Comparison of ENCODE assay signal across 14 mouse cellular contexts in genomic region chr3:135573051-135573450, GRCm38 (mm10).
DNase-seq lines count a peak whose midpoint lies in the region; ATAC-seq and TF ChIP-seq lines count a peak whose summit lies in the region.
"Had no signal": no experiment of that assay in that cellular context is flagged by ENCODE, and none has a peak within 500 bp of the region (broad histone marks: within the 10 kb centered on the region; RNA-seq: fewer than 3 reads in every experiment).

No protein-coding gene starts in this region.

- no peak overlapping the region for H3K4me2 ChIP-seq in stomach, embryonic 14.5 days (replicated peaks; ENCODE audit: low read depth, low read length)
- H3K4me2 ChIP-seq in stomach, postnatal 0 days (replicated peaks; ENCODE audit: low read depth), result no peak overlapping the region
- H3K4me2 ChIP-seq in lung, postnatal 0 days (replicated peaks; ENCODE audit: low read depth, low read length), result no peak overlapping the region
- H3K4me2 ChIP-seq: hindbrain, embryonic 14.5 days; midbrain, embryonic 12.5 days had no signal

- WGBS in stomach, embryonic 14.5 days, result 33% methylated on average over 6 of the region's 6 CpGs
- WGBS in stomach, postnatal 0 days, result 32% methylated on average over 6 of the region's 6 CpGs
- WGBS in lung, postnatal 0 days, result 34% methylated on average over 6 of the region's 6 CpGs

- peak overlapping the region; percentile 10; the same call in 1 of the 2 replicates for H3K27ac ChIP-seq in stomach, embryonic 14.5 days (ENCODE audit: low read length)
- H3K27ac ChIP-seq in stomach, postnatal 0 days (replicated peaks), result no peak overlapping the region
- H3K27ac ChIP-seq in lung, postnatal 0 days (ENCODE audit: low read length), result no peak overlapping the region
- H3K27ac ChIP-seq: embryonic facial prominence, embryonic 10.5 days; hindbrain, embryonic 14.5 days; midbrain, embryonic 12.5 days had no signal

- no peaks in the 10 kb centered on the region for H3K9me3 ChIP-seq in stomach, embryonic 14.5 days (ENCODE audit: control insufficient read depth, low read depth, low read length)
- H3K9me3 ChIP-seq in stomach, postnatal 0 days (ENCODE audit: control insufficient read depth, low read length), result no peaks in the 10 kb centered on the region
- H3K9me3 ChIP-seq in lung, postnatal 0 days (ENCODE audit: low read length), result no peaks in the 10 kb centered on the region
- H3K9me3 ChIP-seq: embryonic facial prominence, embryonic 10.5 days; midbrain, embryonic 12.5 days had no signal

- TF ChIP-seq CTCF in stomach, postnatal 0 days (IDR thresholded peaks at IDR 0.05; ENCODE audit: low read depth), result no peak
- no peak for TF ChIP-seq CTCF in lung, postnatal 0 days (IDR thresholded peaks at IDR 0.05)

- H3K36me3 ChIP-seq in stomach, embryonic 14.5 days (ENCODE audit: control insufficient read depth, insufficient read depth, low read length), result no peaks in the 10 kb centered on the region
- no peaks in the 10 kb centered on the region for H3K36me3 ChIP-seq in stomach, postnatal 0 days (ENCODE audit: control insufficient read depth, insufficient read depth, low read length)
- H3K36me3 ChIP-seq in lung, postnatal 0 days (ENCODE audit: insufficient read depth, low read length), result no peaks in the 10 kb centered on the region
- H3K36me3 ChIP-seq: embryonic facial prominence, embryonic 10.5 days; midbrain, embryonic 12.5 days had no signal

- no peak for TF ChIP-seq EP300 in stomach, postnatal 0 days (optimal IDR thresholded peaks at IDR 0.05)
- peak; percentile 77 for TF ChIP-seq EP300 in lung, postnatal 0 days (IDR thresholded peaks at IDR 0.05)

- peak; percentile 63 to 79 for DNase-seq in heart, adult 9 months (ENCODE audit: low spot score in 2 of 2)
- DNase-seq in heart, postnatal 36 days, result no peak
- DNase-seq in stomach, postnatal 0 days (ENCODE audit: low spot score), result no peak
- DNase-seq in lung, postnatal 0 days (ENCODE audit: low spot score), result peak; percentile 84
- DNase-seq in spleen, adult 18-20 months, result no peak
- DNase-seq in urinary bladder, postnatal 36 days (ENCODE audit: low spot score in 2 of 2), result no peak
- DNase-seq in left cerebral cortex, postnatal 4 days, result no peak
- DNase-seq: adrenal gland, postnatal 25 days; cerebellum, postnatal 10 days; liver, postnatal 0 days had no signal

- H3K9ac ChIP-seq in stomach, embryonic 14.5 days (replicated peaks; ENCODE audit: low read depth, low read length), result no peak overlapping the region
- H3K9ac ChIP-seq in stomach, postnatal 0 days (ENCODE audit: low read length), result no peak overlapping the region
- no peak overlapping the region for H3K9ac ChIP-seq in lung, postnatal 0 days (replicated peaks; ENCODE audit: low read depth)
- H3K9ac ChIP-seq: hindbrain, embryonic 14.5 days; liver, postnatal 0 days; midbrain, embryonic 12.5 days had no signal

- no peak for ATAC-seq in stomach, embryonic 14.5 days (ENCODE audit: insufficient number of reproducible peaks, insufficient read depth, low FRiP score, low read depth)
- ATAC-seq in stomach, postnatal 0 days (ENCODE audit: low FRiP score, low TSS enrichment), result no peak
- peak; percentile 86 for ATAC-seq in lung, postnatal 0 days
- ATAC-seq: liver, postnatal 0 days had no signal

- intact Hi-C loops in heart, postnatal 36 days (cut with DNase I), result no loop called here
- intact Hi-C loops in left cerebral cortex, postnatal 4 days (cut with DNase I), result no loop called here

- peaks cover 21% of the 10 kb centered on the region for H3K4me1 ChIP-seq in stomach, embryonic 14.5 days (ENCODE audit: control insufficient read depth, insufficient read depth, low read length)
- no peaks in the 10 kb centered on the region for H3K4me1 ChIP-seq in stomach, postnatal 0 days (replicated peaks; ENCODE audit: control insufficient read depth, insufficient read depth)
- H3K4me1 ChIP-seq in lung, postnatal 0 days (ENCODE audit: insufficient read depth, low read depth, low read length), result no peaks in the 10 kb centered on the region
- H3K4me1 ChIP-seq: midbrain, embryonic 12.5 days had no signal

- no peaks in the 10 kb centered on the region for H3K27me3 ChIP-seq in stomach, embryonic 14.5 days (ENCODE audit: control insufficient read depth, insufficient read depth, low read length)
- no peaks in the 10 kb centered on the region for H3K27me3 ChIP-seq in stomach, postnatal 0 days (ENCODE audit: control insufficient read depth, insufficient read depth, low read length)
- H3K27me3 ChIP-seq in lung, postnatal 0 days (replicated peaks; ENCODE audit: insufficient read depth, low read length), result no peaks in the 10 kb centered on the region
- H3K27me3 ChIP-seq: midbrain, embryonic 12.5 days had no signal

- no peak overlapping the region for H3K4me3 ChIP-seq in stomach, embryonic 14.5 days (ENCODE audit: low read depth, low read length)
- H3K4me3 ChIP-seq in stomach, postnatal 0 days (ENCODE audit: low read depth, low read length), result no peak overlapping the region
- no peak overlapping the region for H3K4me3 ChIP-seq in lung, postnatal 0 days (ENCODE audit: low read depth, low read length)
- H3K4me3 ChIP-seq: embryonic facial prominence, embryonic 10.5 days; midbrain, embryonic 12.5 days had no signal

Comparison
In these comparisons a context has a peak if more than half of its experiments do, and no peak if none do; other contexts are left out.
1. DNase-seq: peak in heart, adult 9 months (2 of 2) and lung, postnatal 0 days (single experiment); none in heart, postnatal 36 days (0 of 2), stomach, postnatal 0 days (single experiment), spleen, adult 18-20 months (0 of 2), urinary bladder, postnatal 36 days (0 of 2) and left cerebral cortex, postnatal 4 days (single experiment).